Mouse (Mus musculus) myocyte (in vitro differentiated cells): ENCODE measurements at regions not wholly inside any gene's neighbourhood (a gene's known extent, or its start where the extent isn't known, plus 50 kb on each side); places are given as distances from the start of the nearest gene placed in this dataset.

ENCODE experiments used
- MYOD1 ChIP-seq, 3 experiments: IDR thresholded peaks; one replicate each; pipeline ENCODE4 v1.6.1; 2011; ENCODE audit warnings: control low read depth in 2 of 3, low read depth in 2 of 3, mild to moderate bottlenecking in 2 of 3, moderate library complexity in 1 of 3; ENCODE audit not compliant: insufficient read length in 2 of 3, control insufficient read depth in 1 of 3
- POLR2A ChIP-seq: IDR thresholded peaks from one replicate; pipeline ENCODE4 v1.6.1; 2011; ENCODE audit warnings: low read depth, mild to moderate bottlenecking, control low read depth, moderate library complexity; ENCODE audit not compliant: insufficient read length

- TF ChIP-seq MYOD1 (IDR thresholded peaks at IDR 0.05; ENCODE audit: control insufficient read depth in 1 of 3, insufficient read length in 2 of 3, low read depth in 2 of 3) (no peak), POLR2A (no peak)
Measured at GRCm38 (mm10) chr3:52711133-52711532, 305.9 kb downstream of the Cog6 start.
